Mouse (Mus musculus): ENCODE results near the gene Akr1a1.

The Akr1a1 gene

GRCm38 (mm10) chr4:116659474-116659873 lies 8.0 kb upstream of the Akr1a1 start:
- no peak for DNase-seq (ENCODE audit: low spot score in 2 of 2)

GRCm38 (mm10) chr4:116657971-116658370 lies 6.5 kb upstream of the Akr1a1 start:
- no peak for DNase-seq (ENCODE audit: low spot score in 2 of 2)

- DNase-seq (ENCODE audit: low spot score in 2 of 2) = no peak
These were observed 4.2 kb upstream of the Akr1a1 start for GRCm38 (mm10) chr4:116655658-116656057.

GRCm38 (mm10) chr4:116655100-116655499 lies 3.6 kb upstream of the Akr1a1 start:
- DNase-seq (ENCODE audit: low spot score in 2 of 2) = no peak

GRCm38 (mm10) chr4:116653228-116653627 lies 1.7 kb upstream of the Akr1a1 start:
- no peak for DNase-seq (ENCODE audit: low spot score in 2 of 2)

- DNase-seq (ENCODE audit: low spot score in 2 of 2) = no peak
These were observed 286 bp upstream of the Akr1a1 start for GRCm38 (mm10) chr4:116651797-116652135.

GRCm38 (mm10) chr4:116650365-116650764 lies 1.1 kb downstream of the Akr1a1 start:
- DNase-seq (ENCODE audit: low spot score in 2 of 2) = no peak

- no peak for DNase-seq (ENCODE audit: low spot score in 2 of 2)
These were observed 2.1 kb downstream of the Akr1a1 start for GRCm38 (mm10) chr4:116649411-116649810.

- DNase-seq (ENCODE audit: low spot score in 2 of 2) = no peak
These were observed 5.9 kb downstream of the Akr1a1 start for GRCm38 (mm10) chr4:116645624-116646023.

GRCm38 (mm10) chr4:116644326-116644725 lies 7.2 kb downstream of the Akr1a1 start:
- no peak for DNase-seq (ENCODE audit: low spot score in 2 of 2)

GRCm38 (mm10) chr4:116642071-116642470 lies 9.4 kb downstream of the Akr1a1 start:
- DNase-seq (ENCODE audit: low spot score in 2 of 2) = no peak

- DNase-seq (ENCODE audit: low spot score in 2 of 2) = no peak
These were observed 12.7 kb downstream of the Akr1a1 start for GRCm38 (mm10) chr4:116638821-116639220.

- no peak for DNase-seq (ENCODE audit: low spot score in 2 of 2)
These were observed 16.3 kb downstream of the Akr1a1 start for GRCm38 (mm10) chr4:116635197-116635596.

- peak; percentile 62 to 73 for DNase-seq (ENCODE audit: low spot score in 2 of 2)
These were observed 23.5 kb downstream of the Akr1a1 start, which contains the start of gene Nasp for GRCm38 (mm10) chr4:116627722-116628662. Gene Nasp (minus strand): TSS chr4:116627941.

GRCm38 (mm10) chr4:116627359-116627716 lies 24.1 kb downstream of the Akr1a1 start:
- peak in 1 of 2 experiments; percentile 85 for DNase-seq (ENCODE audit: low spot score in 2 of 2)

GRCm38 (mm10) chr4:116626658-116627358 lies 24.7 kb downstream of the Akr1a1 start:
- peak; percentile 60 to 88 for DNase-seq (ENCODE audit: low spot score in 2 of 2)

GRCm38 (mm10) chr4:116624831-116625230 lies 26.6 kb downstream of the Akr1a1 start:
- DNase-seq (ENCODE audit: low spot score in 2 of 2) = no peak

GRCm38 (mm10) chr4:116615237-116615636 lies 36.2 kb downstream of the Akr1a1 start:
- DNase-seq (ENCODE audit: low spot score in 2 of 2) = no peak

- no peak for DNase-seq (ENCODE audit: low spot score in 2 of 2)
These were observed 38.9 kb downstream of the Akr1a1 start for GRCm38 (mm10) chr4:116612621-116613020.

- DNase-seq (ENCODE audit: low spot score in 2 of 2) = peak; percentile 85 to 88
These were observed 54.2 kb downstream of the Akr1a1 start for GRCm38 (mm10) chr4:116596978-116597881.

GRCm38 (mm10) chr4:116596379-116596778 lies 55.1 kb downstream of the Akr1a1 start, which contains the start of gene Ccdc17:
Gene Ccdc17 (plus strand): TSS chr4:116596654.
- peak; percentile 25 to 37 for DNase-seq (ENCODE audit: low spot score in 2 of 2)

- no peak for DNase-seq (ENCODE audit: low spot score in 2 of 2)
These were observed 55.7 kb downstream of the Akr1a1 start for GRCm38 (mm10) chr4:116595793-116596192.
